Mouse (Mus musculus) 3134 (cell line): Measurements from ENCODE around the gene Gm1113.

ENCODE experiments used
- DNase-seq: peaks from one replicate; pipeline ENCODE4 v3.0.0-alpha.2; 2011; ENCODE audit warnings: low spot score; ENCODE audit not compliant: insufficient read length; ENCODE audit errors: extremely low read depth

The Gm1113 gene

DNA sequence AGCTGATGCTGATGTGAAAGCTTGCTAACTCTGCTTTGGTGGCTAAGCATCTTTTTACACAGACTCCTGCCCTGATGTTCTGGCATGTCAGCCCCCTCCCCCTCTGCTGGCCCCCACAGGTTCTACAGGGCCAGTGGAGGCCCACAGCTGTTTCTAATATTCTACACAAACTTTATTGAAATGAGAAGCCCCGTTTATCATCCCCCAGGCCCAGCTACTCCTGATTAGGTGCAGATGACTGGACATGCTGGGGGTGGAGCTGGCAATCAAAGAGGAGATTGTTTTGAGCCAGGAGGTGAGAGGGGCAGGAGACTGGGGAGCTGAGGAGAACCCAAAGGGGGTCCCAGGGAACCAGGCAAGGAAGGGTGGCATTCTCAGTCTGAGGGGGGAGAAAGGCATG lies 11.7 kb upstream of the Gm1113 start:
- no peak for DNase-seq

DNA sequence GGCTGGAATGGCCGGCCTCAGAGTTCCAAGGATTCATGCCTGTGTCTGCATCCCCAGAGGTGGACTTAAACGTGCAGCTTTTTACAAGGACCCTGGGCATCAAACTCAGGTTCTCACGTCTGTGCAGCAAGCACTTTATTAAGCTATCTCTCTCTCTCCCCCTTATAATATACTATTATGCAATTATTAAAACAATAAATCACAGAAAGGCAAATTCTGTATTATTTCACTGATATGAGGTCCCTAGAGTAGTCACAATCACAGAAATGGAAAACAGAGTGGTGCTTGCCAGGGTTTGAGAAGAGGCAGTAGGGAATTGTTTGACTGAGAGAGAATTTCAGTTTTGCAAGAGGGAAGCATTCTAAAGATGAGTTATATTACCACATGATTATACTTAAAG lies 11.1 kb upstream of the Gm1113 start:
- DNase-seq: no peak

DNA sequence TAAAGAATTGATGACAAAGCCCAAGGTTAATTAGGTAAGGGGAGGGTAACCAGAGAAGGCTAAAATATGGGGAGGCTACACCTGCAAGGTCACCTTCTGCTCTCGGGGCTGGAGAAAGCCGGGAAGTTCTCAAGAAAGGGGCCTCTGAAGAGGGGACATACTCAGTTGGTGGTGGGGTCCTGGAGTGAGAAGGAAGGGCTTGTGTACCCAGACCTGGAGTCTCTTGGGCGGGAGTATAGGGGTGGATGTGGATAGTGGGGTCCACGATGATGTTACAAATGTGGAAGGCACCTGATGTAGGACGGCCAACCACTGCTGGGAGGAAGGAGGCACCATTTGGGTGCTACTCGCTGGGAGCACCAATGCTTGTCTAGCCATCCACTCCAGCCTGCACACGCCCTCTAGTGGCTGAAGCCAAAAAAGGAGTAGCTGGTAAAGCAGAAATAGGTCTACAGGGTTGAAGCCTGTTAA lies 5.9 kb upstream of the Gm1113 start:
- peak; percentile 48 for DNase-seq

DNA sequence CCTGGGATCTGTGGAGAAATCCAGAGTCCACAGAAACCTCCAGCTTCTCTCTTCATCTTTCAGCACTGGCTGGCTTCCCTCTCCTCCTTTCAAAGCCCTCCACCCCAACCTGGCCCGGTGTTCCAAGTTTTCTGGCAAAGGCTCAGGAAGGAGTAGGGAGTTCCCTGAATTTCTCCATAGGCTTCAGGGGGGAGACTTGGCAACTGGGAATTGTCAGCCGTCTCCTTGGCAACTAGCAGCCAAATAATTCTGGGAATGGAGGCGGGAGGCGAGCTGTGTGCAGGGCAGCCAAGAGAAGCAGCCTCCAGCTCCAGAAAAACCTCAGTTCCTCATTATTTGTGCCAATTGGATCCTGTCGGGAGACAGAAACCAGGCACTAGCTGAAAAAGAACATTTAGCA lies 5.5 kb upstream of the Gm1113 start:
- DNase-seq: peak; percentile 34

DNA sequence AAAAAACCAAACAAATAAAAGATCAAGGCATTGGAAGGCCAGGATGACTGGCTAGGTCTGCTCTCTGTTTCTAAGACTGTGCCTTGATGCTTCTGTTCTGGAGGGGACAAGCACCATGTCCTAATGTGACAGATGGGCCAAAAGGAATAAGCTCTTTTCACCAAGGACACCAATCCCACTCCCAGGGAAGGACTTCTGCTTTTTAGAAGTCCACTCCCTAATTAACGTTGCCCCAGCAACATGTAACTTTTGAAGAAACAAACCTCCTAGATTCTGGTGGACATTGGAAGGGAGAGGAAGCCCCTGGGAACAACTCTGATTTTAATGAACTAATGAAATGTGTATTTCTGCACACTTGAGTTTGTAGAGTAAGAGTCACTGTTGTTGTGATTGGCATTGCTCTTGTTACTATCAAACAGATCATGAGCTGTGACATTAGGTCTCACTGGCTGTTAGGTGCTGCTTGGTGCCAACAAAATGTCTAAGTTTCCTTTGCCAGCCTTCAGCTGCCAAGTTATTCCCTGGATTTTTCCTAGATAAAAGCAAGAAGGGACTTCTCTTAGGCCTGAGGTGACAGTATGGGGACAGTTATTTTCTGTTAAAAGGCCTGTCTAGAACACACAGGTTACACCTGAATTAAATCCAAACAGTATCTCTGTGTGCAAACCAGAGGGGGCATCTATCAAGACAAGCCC lies 4.9 kb upstream of the Gm1113 start:
- no peak for DNase-seq

DNA sequence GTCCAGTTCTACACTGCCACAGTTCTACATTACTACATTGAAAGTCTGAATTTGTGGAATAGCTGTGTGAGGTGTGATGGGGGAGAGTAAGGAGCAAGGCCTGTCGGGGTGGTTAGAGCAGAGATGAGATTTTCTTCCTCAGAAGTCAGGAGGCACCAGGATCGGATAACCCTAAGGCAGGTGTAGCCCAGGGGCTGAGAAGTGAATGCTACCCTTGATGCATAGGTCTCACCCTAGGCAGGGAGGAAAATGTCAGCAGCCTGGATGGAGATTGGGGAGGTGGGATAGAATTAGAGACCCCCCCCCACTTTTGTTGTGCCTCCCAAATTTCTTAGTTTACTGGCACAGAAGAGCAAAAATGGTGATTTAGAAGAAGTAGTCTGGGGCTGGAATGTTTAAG lies 4.2 kb upstream of the Gm1113 start:
- no peak for DNase-seq

DNA sequence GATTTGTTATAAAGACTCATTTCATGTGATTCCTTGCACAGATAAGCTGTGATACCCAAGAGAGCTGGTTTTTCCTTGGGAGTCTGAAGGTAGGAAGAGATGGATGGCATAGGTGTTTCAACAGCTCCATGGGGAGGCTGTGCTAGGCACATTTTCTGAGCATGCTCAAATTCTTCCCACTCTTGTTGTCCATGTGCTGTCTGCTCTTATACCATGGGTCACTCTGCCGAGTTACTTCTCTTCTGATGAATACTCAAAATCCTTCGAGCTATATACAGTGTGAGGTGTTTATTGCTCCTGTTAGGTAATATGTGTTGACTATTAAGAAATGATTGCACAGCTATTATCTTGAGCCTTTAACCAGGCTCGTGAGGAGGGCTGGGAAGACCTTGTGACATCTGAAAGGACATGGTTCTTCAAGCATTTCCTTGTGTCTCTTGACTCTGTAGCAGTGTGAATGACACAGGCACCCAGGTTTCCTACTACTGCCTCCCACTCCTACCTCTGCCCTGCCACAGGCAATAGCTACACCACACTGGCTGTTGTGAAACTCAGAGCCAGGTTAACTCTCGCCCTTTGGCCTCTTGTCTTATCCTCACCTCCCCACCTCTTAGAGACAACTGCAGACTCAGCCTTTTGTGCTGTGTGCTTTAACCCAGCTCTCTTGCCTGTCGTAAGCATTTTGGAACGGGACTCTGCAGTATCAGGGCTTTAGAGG lies 2.7 kb upstream of the Gm1113 start:
- DNase-seq: no peak

DNA sequence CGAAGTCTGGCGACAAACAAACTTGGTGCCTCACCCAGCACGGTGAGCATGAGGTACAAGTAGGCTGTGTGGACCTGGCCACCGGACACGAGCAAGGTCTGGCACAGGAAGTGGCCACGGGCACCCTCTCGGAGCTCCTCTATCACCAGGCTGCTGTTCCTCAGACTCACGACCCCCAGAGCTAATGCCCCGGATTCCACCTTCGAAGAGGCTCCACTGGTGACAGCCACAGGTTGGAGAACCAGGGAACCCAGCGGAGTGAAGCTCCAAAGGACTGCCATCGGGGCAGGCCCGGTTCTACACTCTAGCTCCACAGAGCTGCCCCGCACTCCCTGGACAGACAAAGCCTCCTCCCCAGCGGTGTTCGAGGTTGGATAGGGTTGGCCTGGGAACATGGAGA lies 1.4 kb downstream of the Gm1113 start:
- DNase-seq: no peak

DNA sequence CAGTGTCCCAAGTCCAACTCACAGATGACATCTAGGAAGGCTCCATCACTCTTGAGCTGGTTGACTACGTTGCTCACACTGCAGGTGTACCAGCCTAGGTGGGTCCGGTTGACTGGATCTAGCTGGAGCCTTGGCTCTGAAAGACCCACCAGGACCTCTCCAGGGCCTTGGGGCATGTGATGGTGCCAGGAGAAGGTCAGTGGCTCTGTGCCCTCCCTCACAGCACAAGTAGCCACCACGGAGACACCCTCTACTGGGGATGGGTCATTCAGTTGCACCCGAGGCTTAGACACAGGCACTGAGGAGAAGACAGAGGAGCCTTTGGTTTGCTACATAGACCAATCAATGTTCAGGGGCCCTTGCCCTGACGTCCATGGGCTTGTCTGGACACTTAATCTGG lies 1.9 kb downstream of the Gm1113 start:
- DNase-seq: no peak

DNA sequence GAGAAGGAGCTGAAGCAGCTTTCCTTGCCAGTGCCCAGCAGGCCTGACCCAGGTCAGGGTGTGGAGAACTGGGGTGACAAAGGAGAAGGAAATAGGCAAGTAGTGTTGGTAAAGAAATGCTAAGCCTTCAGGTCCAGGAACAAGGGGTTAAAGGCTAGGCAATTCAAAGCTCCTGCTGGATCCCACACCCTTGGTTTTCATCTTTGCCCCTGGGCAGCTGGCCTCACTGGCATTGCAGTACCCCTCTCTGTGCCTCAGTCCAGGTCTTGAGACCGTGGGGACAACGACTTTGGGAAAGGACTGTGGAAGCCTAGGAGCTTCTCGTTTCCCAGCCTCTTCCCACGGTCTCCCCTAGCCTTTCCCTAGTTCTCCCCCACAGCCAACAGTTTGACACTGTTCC lies 4.2 kb downstream of the Gm1113 start:
- no peak for DNase-seq

DNA sequence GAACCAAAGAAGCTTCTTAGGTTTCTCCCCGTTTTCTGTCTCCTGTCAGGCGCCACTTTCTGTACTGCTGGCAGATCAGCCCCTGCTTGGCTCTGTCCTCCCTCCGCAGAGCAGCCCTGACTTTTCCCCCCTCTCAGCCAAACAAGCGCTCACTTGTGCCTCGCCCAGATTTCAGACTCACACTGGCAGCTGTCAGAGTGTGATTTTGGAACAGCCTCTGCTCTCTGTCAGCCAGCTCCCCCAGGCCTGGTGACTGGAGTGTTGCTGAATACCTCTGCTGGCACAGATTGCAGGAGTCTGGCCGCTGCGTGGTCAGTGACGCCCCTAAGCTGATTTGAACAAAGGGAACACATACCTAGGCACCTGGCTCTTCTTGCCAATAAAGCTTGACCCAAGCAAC lies 9.8 kb downstream of the Gm1113 start:
- no peak for DNase-seq

DNA sequence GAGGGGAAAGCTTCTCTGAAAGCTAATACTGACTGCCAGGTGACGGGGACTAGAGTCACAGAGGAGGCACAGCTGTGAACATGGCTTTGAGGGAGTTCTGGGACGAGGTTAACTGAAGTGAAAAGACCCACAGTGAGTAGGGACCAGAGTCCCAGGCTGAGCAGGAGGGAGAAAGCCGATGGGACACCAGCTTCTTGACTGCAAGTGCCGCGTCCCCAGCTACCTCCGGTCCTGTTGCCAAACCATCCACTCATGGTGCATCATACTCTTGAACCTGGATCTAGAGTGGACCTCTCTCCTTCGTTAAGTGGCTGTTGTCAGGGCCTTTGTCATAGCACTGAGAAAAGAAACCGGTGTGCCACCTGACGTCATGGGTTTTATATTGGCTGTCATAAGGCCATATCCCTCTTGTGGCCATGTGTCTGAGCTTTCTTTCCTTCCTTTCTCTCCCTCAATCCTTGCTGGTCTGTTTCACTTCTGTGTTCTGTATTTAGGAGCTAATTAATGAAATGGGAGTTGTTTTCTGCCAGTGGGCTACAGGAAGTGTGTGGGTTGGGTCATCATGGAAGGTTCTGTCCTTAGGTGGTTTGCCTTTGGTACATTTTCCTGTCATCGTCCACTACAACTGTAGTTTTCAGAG lies 15.6 kb downstream of the Gm1113 start:
- DNase-seq: no peak

DNA sequence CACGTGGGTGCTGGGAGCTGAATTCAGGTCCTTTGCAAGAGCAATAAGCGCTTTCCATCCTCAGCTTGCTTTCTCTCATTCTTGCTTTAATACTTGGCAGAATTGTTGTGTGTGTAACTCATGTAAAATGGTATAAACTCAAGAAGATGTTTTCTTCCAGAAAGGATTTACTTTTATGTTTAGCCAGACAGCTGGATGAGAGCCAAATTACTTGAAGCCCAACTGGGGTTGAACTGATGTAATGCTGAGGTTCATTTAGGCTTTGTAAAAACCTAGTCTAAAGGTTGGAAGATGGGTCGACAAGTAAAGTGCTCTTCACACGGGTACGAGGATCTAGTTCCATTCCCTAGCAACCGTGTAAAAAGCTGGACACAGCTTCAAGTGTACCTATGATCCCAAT lies 18.1 kb downstream of the Gm1113 start:
- no peak for DNase-seq

DNA sequence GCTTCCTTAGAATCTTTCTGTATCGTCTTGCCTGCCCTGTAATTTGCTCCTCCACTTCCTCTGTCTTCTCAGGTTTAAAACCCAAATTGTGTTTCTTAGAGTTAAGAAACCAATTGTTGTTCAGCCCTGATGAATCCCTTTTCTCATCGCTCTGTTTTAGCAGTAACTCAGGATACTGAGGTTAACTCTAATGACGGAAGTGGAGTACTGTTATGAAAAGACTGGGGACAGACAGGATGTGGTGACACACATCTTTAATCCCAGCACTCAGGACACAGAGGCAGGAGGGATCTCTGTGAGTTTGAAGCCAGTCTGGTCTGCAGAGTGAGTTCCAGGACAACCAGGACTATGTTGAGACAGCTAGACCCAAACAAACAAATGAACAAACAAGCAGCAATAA lies 22.6 kb downstream of the Gm1113 start:
- DNase-seq: no peak

DNA sequence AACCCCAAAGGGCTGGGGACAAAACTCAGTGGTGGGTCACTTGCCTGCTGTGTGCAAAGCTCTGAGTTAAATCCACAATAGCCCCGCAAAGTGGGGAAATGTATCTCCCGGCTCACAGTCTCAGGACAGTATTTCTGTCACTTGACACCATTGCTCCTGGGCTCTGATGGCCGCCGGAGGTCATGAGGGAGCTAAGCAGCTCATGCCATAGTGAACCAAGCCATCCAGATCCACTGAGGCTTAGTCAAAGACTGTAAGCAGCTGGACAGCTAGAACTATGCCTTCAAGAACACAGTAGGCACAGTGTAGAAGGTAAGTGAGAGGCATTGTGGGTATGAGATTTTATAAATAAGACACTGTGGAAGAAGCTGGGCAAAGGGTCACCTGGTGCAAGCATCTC lies 23.1 kb downstream of the Gm1113 start:
- DNase-seq: no peak

DNA sequence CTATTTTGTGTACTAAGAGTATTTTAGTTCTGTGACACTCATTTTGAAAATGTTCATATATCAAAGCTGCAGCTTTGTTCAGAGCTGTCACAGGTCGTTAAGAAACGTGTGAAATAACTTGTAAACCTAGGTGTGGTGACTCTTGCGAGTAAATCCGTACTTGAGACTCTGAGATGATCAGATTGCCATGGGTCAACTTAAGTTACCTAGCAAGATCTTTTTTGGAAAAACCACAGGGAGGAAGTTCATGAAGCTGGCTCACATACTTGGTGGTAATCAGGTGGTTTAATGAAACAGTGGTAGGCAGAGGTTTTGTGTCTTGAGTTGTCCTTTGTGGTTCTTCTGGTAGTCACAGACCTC lies 24.4 kb downstream of the Gm1113 start:
- DNase-seq: no peak

DNA sequence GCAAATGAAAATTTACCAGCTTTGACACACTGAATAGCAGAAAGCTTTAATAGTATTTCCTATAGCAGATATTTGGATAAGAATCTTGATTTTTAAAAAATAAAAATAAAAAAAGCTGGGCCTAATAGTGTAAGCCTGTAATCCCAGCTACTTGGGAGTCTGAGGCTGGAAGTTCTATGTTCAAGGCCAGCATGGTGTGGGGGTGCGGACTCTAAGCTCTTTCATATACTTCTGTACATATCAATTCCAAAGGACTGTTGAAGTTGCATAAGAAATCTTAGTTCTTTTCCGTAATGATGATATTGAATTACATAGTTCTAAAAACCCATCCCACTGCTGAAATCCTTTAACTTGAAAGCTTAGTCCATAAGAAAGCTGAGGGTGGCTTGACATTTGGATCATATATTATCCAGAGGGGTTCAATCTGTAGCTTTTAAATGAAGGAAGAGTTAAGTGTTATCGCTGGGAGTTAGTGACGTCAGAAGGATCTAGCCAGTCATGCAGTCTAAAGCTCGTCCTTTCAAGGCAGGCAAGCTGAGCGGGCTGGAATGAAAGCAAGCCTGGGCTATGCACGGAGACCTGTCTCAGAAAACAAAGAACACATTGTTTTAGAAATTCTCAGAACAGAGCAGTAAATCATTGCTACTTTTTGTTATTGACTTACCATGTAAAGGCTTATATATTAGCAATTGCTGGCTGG lies 24.9 kb downstream of the Gm1113 start:
- no peak for DNase-seq

DNA sequence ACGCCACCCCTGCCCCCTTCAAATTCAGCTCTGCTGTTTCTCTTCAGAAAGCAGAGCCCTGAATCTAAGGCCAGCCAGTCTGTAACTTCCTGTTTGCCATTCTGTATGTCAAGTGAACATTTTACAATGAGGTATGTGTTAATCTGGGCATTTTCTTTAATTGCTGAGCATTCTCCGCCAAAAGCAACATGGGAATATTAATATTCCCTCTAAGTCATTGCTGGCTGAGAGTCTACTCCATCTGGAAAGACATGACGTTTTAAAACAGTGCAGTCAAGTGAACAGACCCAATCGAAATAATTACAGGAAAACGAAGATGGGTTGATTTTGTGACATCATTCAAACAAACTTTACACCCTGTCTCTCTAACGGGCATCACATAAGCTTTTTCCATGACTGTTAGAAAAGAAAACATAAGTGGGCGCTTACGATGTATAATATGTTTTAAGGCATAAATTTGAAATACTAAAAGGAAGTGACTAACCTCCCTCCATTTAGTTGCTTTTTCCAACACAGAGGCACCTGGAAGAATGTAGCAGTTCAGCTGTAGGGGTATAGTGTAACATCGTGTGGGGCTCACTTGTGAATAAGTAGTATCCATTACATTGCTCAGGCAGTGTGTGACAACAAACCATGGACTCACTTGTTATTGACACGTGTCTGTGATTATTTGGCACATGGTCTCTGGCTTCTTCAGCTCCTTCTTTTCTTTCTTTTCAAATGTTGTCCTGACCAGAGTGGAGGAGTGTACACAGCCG lies 26.8 kb downstream of the Gm1113 start:
- DNase-seq: no peak

DNA sequence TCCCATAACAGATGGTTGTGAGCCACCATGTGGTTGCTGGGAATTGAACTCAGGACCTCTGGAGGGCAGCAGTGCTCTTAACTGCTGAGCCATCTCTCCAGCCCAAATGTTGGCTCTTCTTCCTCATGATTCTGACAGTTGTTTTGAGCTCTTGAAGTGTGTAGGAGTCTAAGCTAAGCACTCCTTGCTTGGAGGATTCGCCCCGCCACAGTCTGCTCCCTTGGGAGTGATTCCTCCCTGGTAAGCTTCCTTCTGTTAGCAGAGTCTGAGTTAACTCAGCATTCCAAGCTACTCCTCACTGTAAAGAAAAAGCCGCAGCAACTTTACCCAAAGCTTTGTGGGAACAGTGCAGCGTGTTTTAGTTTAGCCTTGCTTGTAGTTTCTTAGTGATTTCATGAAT lies 29.6 kb downstream of the Gm1113 start:
- no peak for DNase-seq

DNA sequence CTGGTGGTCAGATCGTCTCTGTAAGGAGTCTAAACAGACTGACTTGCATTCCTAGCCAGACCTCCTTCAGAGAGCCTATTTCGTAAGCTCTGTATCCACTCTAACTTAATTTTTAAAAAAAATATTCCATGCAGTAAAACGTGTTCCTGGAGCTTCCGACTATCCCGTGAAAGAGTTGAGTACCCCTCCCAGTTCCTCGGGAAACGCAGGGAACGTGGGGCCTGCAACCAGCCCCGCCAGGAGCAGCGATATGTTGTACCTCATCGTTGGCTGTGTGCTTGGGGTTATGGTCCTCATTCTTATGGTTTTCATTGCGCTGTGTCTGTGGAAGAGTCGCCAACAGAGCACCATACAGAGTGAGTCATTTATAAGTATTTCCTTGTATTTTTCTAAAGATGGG lies 31.5 kb downstream of the Gm1113 start:
- DNase-seq: peak; percentile 21

DNA sequence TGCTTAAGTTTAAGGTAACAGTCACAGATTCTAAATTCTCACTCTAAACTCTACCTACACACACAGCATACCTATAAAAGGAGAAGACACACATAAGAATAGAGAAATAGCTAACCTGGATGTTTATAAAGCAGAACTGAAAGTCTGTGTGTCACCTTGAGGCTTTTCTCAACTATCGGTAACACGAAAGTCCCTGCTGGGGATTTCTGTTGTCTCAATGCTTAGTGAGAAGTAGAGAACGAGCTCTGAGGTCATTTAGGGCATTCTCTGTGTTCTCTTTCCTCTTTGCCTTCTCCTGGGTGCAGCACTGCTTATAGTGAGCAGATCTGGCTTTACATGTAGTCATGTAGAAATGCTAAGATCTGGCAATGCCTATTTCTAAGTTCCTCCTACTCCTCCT lies 34.1 kb downstream of the Gm1113 start:
- no peak for DNase-seq
